Mouse (Mus musculus) C2C12 (cell line): ENCODE data around the gene Ctsf. TPM values are rescaled to one million over a fixed set of nuclear protein-coding genes. Genes with fewer than 3 reads are reported as not detected.
"Not testable (repeated sequence)": the region's sequence is repeated elsewhere in the genome, so short reads cannot be mapped to it uniquely, and the experiment has no call there.

Source experiments
- H3K27me3 ChIP-seq: one replicate; pipeline ENCODE4 v1.6.1; 2011; ENCODE audit not compliant: control insufficient read depth, insufficient read depth, insufficient read length
- H3K36me3 ChIP-seq: one replicate; pipeline ENCODE4 v1.6.1; 2011; ENCODE audit not compliant: control insufficient read depth, insufficient read depth
- H3K4me3 ChIP-seq: one replicate; pipeline ENCODE4 v1.5.1; 2011; ENCODE audit warnings: mild to moderate bottlenecking, control low read depth; ENCODE audit not compliant: poor library complexity, insufficient read depth, severe bottlenecking
- H3K79me2 ChIP-seq: one replicate; pipeline ENCODE4 v1.6.1; 2011; ENCODE audit not compliant: control insufficient read depth, insufficient read depth
- H3K79me3 ChIP-seq: one replicate; pipeline ENCODE4 v1.6.1; 2011; ENCODE audit warnings: low read depth, control low read depth
- H3ac ChIP-seq: one replicate; pipeline ENCODE3; 2011; ENCODE audit warnings: low read depth; ENCODE audit not compliant: control insufficient read depth, insufficient read length
- CEBPB ChIP-seq: IDR thresholded peaks from one replicate; pipeline ENCODE4 v1.6.1; 2011; ENCODE audit warnings: low read depth, mild to moderate bottlenecking, control low read depth, moderate library complexity
- CTCF ChIP-seq: IDR thresholded peaks from one replicate; pipeline ENCODE4 v1.5.1; 2011; ENCODE audit not compliant: control insufficient read depth, insufficient read depth, insufficient read length
- FOSL1 ChIP-seq: IDR thresholded peaks from one replicate; pipeline ENCODE4 v1.8.0; 2011; ENCODE audit warnings: mild to moderate bottlenecking, low read length; ENCODE audit not compliant: poor library complexity, insufficient read depth, severe bottlenecking
- MAX ChIP-seq: IDR thresholded peaks from one replicate; pipeline ENCODE4 v1.6.1; 2011; ENCODE audit warnings: mild to moderate bottlenecking, control low read depth
- MYOD1 ChIP-seq: IDR thresholded peaks from one replicate; pipeline ENCODE4 v1.6.1; 2011; ENCODE audit warnings: low read depth; ENCODE audit not compliant: control insufficient read depth, insufficient read length
- MYOG ChIP-seq: IDR thresholded peaks from one replicate; pipeline ENCODE4 v1.6.1; 2011; ENCODE audit not compliant: control insufficient read depth, insufficient read length; ENCODE audit errors: extremely low read depth
- USF1 ChIP-seq: IDR thresholded peaks from one replicate; pipeline ENCODE4 v1.6.1; 2011; ENCODE audit warnings: low read depth, mild to moderate bottlenecking, control low read depth, moderate library complexity
- polyA plus RNA-seq: library from polyadenylated mRNA; unstranded; fragments of >200 nt; fragmentation: generic; extraction: Trizol; gene quantifications from one replicate; pipeline ENCODE4 v1.2.1, GENCODE M21; 2012; ENCODE audit warnings: missing spikeins

Ctsf gene
- polyA plus RNA-seq, 1 experiment = 1.2 TPM

DNA sequence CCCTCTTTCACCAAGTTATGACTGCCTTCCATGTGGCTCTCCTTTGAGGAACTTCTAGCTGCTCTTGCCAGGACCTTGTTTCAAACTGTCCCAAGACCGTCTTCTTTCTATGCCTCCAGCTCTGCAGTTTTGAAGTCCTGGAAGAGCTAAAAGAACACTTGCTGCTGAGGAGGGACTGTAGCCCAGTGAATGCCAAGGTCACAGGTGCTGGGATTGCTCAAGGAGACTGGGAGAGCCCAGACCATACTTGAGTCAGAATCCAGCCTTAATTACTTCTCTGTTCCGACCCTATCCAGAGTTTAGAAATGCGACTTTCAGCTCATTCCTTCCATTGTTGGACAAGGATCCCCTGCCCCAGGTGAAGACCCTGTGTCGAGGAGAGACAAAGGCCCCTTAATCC is 1.0 kb downstream of the Ctsf start:
- Histone ChIP-seq H3K79me2 (no peaks in the 10 kb centered on the region), H3K27me3 (peaks cover 27% of the 10 kb centered on the region), H3K4me3 (no peak overlapping the region), H3ac (no peak overlapping the region), H3K36me3 (no peaks in the 10 kb centered on the region), H3K79me3 (no peaks in the 10 kb centered on the region)
- TF ChIP-seq CEBPB = no peak
- no peak for TF ChIP-seq MYOG
- no peak for TF ChIP-seq MAX
- TF ChIP-seq USF1 = no peak
- TF ChIP-seq CTCF = no peak
- no peak for TF ChIP-seq MYOD1
- TF ChIP-seq FOSL1 = no peak

DNA sequence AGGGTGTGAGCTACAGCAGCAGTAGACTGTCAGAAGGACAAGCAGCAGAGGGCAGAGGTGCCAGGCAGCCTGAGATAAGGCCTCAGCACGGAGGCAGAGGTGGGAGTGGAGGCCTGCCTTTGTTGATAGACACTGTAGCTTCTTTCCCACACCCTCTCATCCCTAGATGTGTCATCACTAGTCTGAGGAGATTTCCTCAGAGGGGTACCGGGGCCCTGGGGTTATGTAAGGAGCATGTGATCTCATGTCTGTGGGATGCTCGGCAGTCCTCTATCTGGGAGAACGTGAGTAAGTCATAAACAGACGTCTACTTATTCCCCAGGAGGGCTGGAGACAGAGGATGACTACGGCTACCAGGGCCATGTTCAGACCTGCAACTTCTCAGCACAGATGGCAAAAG is 4.2 kb downstream of the Ctsf start:
- H3K79me3 ChIP-seq = no peaks in the 10 kb centered on the region
- H3K79me2 ChIP-seq = no peaks in the 10 kb centered on the region
- no peak for TF ChIP-seq MAX
- H3K27me3 ChIP-seq = peaks cover 22% of the 10 kb centered on the region
- no peaks in the 10 kb centered on the region for H3K36me3 ChIP-seq
- no peak overlapping the region for H3K4me3 ChIP-seq
- no peak overlapping the region for H3ac ChIP-seq

- H3K36me3 ChIP-seq = no peaks in the 10 kb centered on the region
- no peak overlapping the region for H3ac ChIP-seq
- H3K27me3 ChIP-seq = peaks cover 4% of the 10 kb centered on the region
- H3K79me2 ChIP-seq = no peaks in the 10 kb centered on the region
- TF ChIP-seq FOSL1 = no peak
- TF ChIP-seq MYOG = no peak
- TF ChIP-seq MAX = no peak
- no peak for TF ChIP-seq USF1
- TF ChIP-seq MYOD1 = no peak
- no peak for TF ChIP-seq CTCF
- no peaks in the 10 kb centered on the region for H3K79me3 ChIP-seq
- H3K4me3 ChIP-seq = no peak overlapping the region
Measured at GRCm38 (mm10) chr19:4863048-4863447, 8.1 kb downstream of the Ctsf start.

DNA sequence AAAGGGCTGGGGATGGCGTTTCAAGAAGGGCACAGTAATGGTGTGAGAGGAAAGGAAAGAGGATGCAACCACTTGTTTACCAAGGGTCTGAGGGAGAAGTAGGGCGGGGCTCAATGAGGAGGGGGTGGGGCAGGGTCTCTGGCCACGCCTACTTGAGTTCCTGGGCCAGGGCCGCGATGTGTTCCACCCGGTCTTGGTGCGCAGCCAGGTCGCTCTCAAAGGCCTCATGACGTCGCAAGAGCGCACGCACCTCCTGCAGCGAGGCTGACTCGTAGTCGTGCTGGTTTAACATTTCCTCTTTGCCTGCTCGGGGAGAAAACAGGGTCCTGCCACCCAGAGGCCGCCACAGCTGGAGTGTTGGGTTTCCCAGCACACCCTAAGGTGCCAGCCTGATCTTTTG is 10.2 kb downstream of the Ctsf start:
- Histone ChIP-seq H3K27me3 (peaks cover 4% of the 10 kb centered on the region), H3K4me3 (no peak overlapping the region), H3K79me3 (no peaks in the 10 kb centered on the region), H3K36me3 (no peaks in the 10 kb centered on the region), H3ac (no peak overlapping the region), H3K79me2 (no peaks in the 10 kb centered on the region)
- TF ChIP-seq MYOD1 = no peak
- TF ChIP-seq MAX = no peak
- no peak for TF ChIP-seq MYOG
- TF ChIP-seq CEBPB = no peak
- TF ChIP-seq USF1 = no peak
- TF ChIP-seq FOSL1 = no peak
- TF ChIP-seq CTCF = no peak

DNA sequence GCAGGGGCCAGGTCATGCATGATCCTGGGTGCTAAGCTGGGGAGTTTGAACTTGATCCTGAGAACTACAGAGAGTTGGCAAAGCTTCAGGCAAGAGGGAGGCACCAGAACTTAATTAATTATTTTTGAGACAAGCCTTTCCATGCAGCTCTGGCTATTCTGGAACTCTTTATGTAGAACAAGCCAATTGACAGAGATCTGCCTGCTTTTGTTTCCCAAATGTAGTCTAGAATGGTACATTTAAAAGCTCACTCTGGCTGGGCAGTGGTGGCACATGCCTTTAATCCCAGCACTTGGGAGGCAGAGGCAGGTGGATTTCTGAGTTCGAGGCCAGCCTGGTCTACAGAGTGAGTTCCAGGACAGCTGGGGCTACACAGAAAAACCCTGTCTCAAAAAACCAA is 19.7 kb downstream of the Ctsf start:
- H3K4me3 ChIP-seq, H3ac ChIP-seq, H3K36me3 ChIP-seq, H3K79me3 ChIP-seq, H3K79me2 ChIP-seq, H3K27me3 ChIP-seq: not testable (repeated sequence)

DNA sequence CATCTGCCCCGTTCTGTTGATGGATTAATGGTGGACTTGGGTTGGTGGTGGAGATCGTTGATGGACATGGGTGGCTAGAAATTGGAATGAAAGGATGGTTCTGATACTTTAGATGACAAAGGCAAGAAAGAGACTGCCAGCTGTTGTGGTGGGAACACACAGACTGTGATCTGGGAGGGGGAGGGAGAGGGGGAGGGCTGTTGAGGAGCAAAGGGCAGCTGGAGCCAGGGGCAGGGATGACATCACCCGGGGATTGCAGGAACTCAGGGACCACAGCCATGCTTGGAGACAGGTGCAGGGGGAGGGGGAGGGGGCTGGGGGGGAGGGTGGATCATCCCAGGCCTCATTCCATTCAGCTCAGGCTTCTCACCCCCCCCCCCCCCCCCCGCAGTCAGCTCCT is 21.3 kb downstream of the Ctsf start:
- TF ChIP-seq FOSL1 (no peak), USF1 (no peak), CTCF (no peak), CEBPB (no peak), MYOD1 (peak; percentile 78), MAX (no peak), MYOG (no peak)
- Histone ChIP-seq H3K36me3 (no peaks in the 10 kb centered on the region), H3K79me3 (peaks cover 4% of the 10 kb centered on the region), H3K27me3 (no peaks in the 10 kb centered on the region), H3K79me2 (peaks cover 12% of the 10 kb centered on the region), H3K4me3 (no peak overlapping the region), H3ac (no peak overlapping the region)

- Histone ChIP-seq H3ac (peak overlapping the region; percentile 64), H3K4me3 (peak overlapping the region; percentile 11)
Measured at GRCm38 (mm10) chr19:4876755-4877154, 21.8 kb downstream of the Ctsf start.

More at GRCm38 (mm10) chr19:4876755-4877154, 21.8 kb downstream of the Ctsf start:
- Histone ChIP-seq H3K36me3 (no peaks in the 10 kb centered on the region), H3K79me2 (peaks cover 12% of the 10 kb centered on the region), H3K27me3 (no peaks in the 10 kb centered on the region), H3K79me3 (peaks cover 4% of the 10 kb centered on the region)
- no peak for TF ChIP-seq FOSL1
